7 mouse cellular contexts compared by ENCODE assay signal in the genomic region with DNA sequence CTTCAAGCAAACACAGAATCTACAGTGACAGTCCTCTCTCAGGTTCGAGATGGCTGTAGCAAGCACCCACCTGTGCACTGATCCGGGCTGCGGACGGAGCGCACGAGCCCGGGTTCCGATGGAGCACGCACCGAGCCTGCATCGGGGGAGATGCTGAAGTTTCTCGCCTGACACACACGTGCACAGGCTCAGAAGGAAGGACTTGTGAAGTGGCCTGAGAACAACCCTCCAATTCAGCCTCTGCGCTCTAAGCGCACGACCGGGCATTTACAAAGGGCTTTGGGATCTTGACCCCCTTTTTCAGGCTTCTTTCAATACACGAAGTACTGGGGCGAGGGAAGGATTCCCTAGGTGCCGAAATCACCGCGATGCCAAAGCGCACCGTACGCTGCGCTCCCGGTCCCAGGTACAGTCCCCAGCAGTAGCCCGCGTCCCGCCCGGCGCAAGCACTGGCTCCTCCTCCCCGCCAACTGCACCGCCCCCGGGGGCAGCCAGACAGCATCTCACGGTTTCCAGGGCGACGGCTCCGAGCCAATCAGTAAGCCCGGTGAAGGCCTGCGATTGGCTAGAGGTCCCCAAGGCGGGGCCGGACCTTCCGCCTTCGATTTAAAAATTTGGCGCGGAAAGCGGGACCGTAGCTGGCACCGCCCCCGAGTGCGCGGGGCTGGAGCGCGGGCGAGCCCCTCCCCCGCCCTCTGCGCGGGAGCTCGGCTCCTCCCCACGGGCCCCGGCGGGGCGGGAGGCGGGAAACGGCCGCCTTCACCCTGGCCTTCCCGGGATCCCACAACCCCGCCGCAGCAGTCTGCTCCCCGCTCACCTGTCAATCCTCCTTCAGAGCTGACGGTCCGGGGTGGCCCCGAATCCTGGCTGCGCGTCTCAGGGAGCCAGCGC. TPM values are rescaled to one million over a fixed set of nuclear protein-coding genes. Genes with fewer than 3 reads are reported as not detected.
A peak's percentile ranks its signal among the peaks of the same experiment; 100 is the strongest.
DNase-seq lines count a peak whose midpoint lies in the region; ATAC-seq lines count a peak whose summit lies in the region.

No protein-coding gene starts in this region.

- H3K27me3 ChIP-seq in intestine, embryonic 16.5 days (replicated peaks; ENCODE audit: control insufficient read depth, insufficient read depth, low read length), result no peaks in the 10 kb centered on the region
- H3K27me3 ChIP-seq in midbrain, embryonic 11.5 days (ENCODE audit: control insufficient read depth, insufficient read depth, low read length), result peaks cover 15% of the 10 kb centered on the region; the same call in 1 of the 2 replicates

- ATAC-seq in intestine, embryonic 16.5 days, result peak; percentile 93
- ATAC-seq in midbrain, embryonic 11.5 days (ENCODE audit: low FRiP score), result peak; percentile 99

- peak overlapping the region; percentile 83 for H3K9ac ChIP-seq in intestine, embryonic 16.5 days (ENCODE audit: low read depth, low read length)
- H3K9ac ChIP-seq in midbrain, embryonic 11.5 days (ENCODE audit: low read length), result peak overlapping the region; percentile 93

- WGBS in intestine, embryonic 16.5 days, result under 1% methylated on average over 73 of the region's 77 CpGs
- under 1% methylated on average over 69 of the region's 77 CpGs for WGBS in midbrain, embryonic 11.5 days

- H3K4me3 ChIP-seq in intestine, embryonic 16.5 days (ENCODE audit: low read length), result peak overlapping the region; percentile 76
- peak overlapping the region; percentile 68 for H3K4me3 ChIP-seq in midbrain, embryonic 11.5 days (ENCODE audit: low read depth, low read length)

- peak overlapping the region; percentile 84 for H3K27ac ChIP-seq in intestine, embryonic 16.5 days (ENCODE audit: low read length)
- H3K27ac ChIP-seq in midbrain, embryonic 11.5 days (ENCODE audit: low read depth, low read length), result peak overlapping the region; percentile 84

- intact Hi-C loops in left cerebral cortex, postnatal 36 days (cut with DNase I), result loop anchor here (10.0 kb wide), 1 partner anchor 384 kb away; no protein-coding TSS in a partner anchor

- no peaks in the 10 kb centered on the region for H3K9me3 ChIP-seq in intestine, embryonic 16.5 days (ENCODE audit: control insufficient read depth, low read length)
- no peaks in the 10 kb centered on the region for H3K9me3 ChIP-seq in midbrain, embryonic 11.5 days (ENCODE audit: control insufficient read depth, low read length)

- H3K36me3 ChIP-seq in intestine, embryonic 16.5 days (ENCODE audit: control insufficient read depth, insufficient read depth, low read length), result peaks cover 2% of the 10 kb centered on the region; the same call in 1 of the 2 replicates
- peaks cover 11% of the 10 kb centered on the region for H3K36me3 ChIP-seq in midbrain, embryonic 11.5 days (ENCODE audit: control insufficient read depth, insufficient read depth, low read length)

- peak; percentile 97 for DNase-seq in adrenal gland, adult 8-10 months
- peak; percentile 97 for DNase-seq in embryo, embryonic 9.5 days (ENCODE audit: extremely low spot score)
- peak; percentile 92 to 97 for DNase-seq in gastrocnemius, postnatal 4 days (ENCODE audit: low spot score in 2 of 2)
- peak; percentile 92 for DNase-seq in left cerebral cortex, postnatal 36 days (ENCODE audit: low spot score in 2 of 2)
- DNase-seq in midbrain, embryonic 11.5 days (ENCODE audit: low spot score, missing footprints), result peak; percentile 99
- DNase-seq in skeletal muscle tissue, adult 2 months (ENCODE audit: low read depth, low spot score), result peak; percentile 93

- peaks cover 27% of the 10 kb centered on the region for H3K4me1 ChIP-seq in intestine, embryonic 16.5 days (ENCODE audit: control insufficient read depth, insufficient read depth, low read length)
- H3K4me1 ChIP-seq in midbrain, embryonic 11.5 days (ENCODE audit: control insufficient read depth, insufficient read depth, low read length), result peaks cover 20% of the 10 kb centered on the region

- H3K4me2 ChIP-seq in intestine, embryonic 16.5 days (ENCODE audit: low read depth, low read length), result peak overlapping the region; percentile 84
- H3K4me2 ChIP-seq in midbrain, embryonic 11.5 days, result peak overlapping the region; percentile 91

RNA-seq across cellular contexts. Expression of gene E2f8, which starts 0.6 kb away (rescaled TPM):
- total RNA-seq in adrenal gland, adult 8-10 months (2022), result 1 to 10 TPM in 3 of 4 experiments, under 1 TPM in 1; 0.17 to 1.5 (median 1.3) TPM
- total RNA-seq in gastrocnemius, postnatal 4 days (2021), result 10 to 100 TPM; 11.7 to 12.8 TPM
- 21.9 and 24.2 TPM in 2 replicates for polyA plus RNA-seq in intestine, embryonic 16.5 days (2015; fragmentation: Nextera tagmentation; extraction: Ambion mirVana)
- total RNA-seq in left cerebral cortex, postnatal 36 days (2021), result under 1 TPM; 0.25 to 0.27 TPM
- 14.5 and 15.5 TPM in 2 replicates for polyA plus RNA-seq in midbrain, embryonic 11.5 days (2014; fragmentation: Nextera tagmentation; extraction: Ambion mirVana)

RNA-seq across cellular contexts. Expression of gene Nav2, which starts 27.7 kb away (rescaled TPM):
- total RNA-seq in adrenal gland, adult 8-10 months (2022), result 10 to 100 TPM in 2 of 4 experiments, 1 to 10 TPM in 2; 5.1 to 13.7 (median 9.1) TPM
- total RNA-seq in gastrocnemius, postnatal 4 days (2021), result 10 to 100 TPM; 79.5 to 86.2 TPM
- polyA plus RNA-seq in intestine, embryonic 16.5 days (2015; fragmentation: Nextera tagmentation; extraction: Ambion mirVana), result 14.4 and 15.3 TPM in 2 replicates
- total RNA-seq in left cerebral cortex, postnatal 36 days (2021), result 100 to 1,000 TPM in 1 of 2 experiments, 10 to 100 TPM in 1; 62.0 to 120 TPM
- polyA plus RNA-seq in midbrain, embryonic 11.5 days (2014; fragmentation: Nextera tagmentation; extraction: Ambion mirVana), result 15.9 and 17.4 TPM in 2 replicates

RNA-seq across cellular contexts. Expression of gene Csrp3, which starts 33.0 kb away (rescaled TPM):
- total RNA-seq in adrenal gland, adult 8-10 months (2022), result not detected
- total RNA-seq in gastrocnemius, postnatal 4 days (2021), result 100 to 1,000 TPM; 274 to 301 TPM
- 1.1 and 2.1 TPM in 2 replicates for polyA plus RNA-seq in intestine, embryonic 16.5 days (2015; fragmentation: Nextera tagmentation; extraction: Ambion mirVana)
- total RNA-seq in left cerebral cortex, postnatal 36 days (2021), result not detected
- 0.19 TPM in 1 of 2 replicates, not detected in the other for polyA plus RNA-seq in midbrain, embryonic 11.5 days (2014; fragmentation: Nextera tagmentation; extraction: Ambion mirVana)

Comparison
In these comparisons a context has a peak if more than half of its experiments do, and no peak if none do; other contexts are left out.
1. Peak in every context shown above with its lines: DNase-seq, ATAC-seq, H3K4me3 ChIP-seq and H3K27ac ChIP-seq.
2. RNA of gene E2f8, which starts 0.6 kb away (total RNA-seq): 11.7 to 12.8 TPM in gastrocnemius, postnatal 4 days; 0.17 to 1.5 TPM in adrenal gland, adult 8-10 months and 0.25 to 0.27 TPM in left cerebral cortex, postnatal 36 days; every median in the first group is over 4 times any median in the second.
3. RNA of gene Nav2, which starts 27.7 kb away (total RNA-seq): 62.0 to 120 TPM in left cerebral cortex, postnatal 36 days and 79.5 to 86.2 TPM in gastrocnemius, postnatal 4 days; 5.1 to 13.7 TPM in adrenal gland, adult 8-10 months; every median in the first group is over 4 times any median in the second.
4. RNA of gene Csrp3, which starts 33.0 kb away (total RNA-seq): 274 to 301 TPM in gastrocnemius, postnatal 4 days; not detected in adrenal gland, adult 8-10 months and not detected in left cerebral cortex, postnatal 36 days; every median in the first group is over 100 times any median in the second.